Mouse (Mus musculus): ENCODE data around the gene Snapc1.

- TF ChIP-seq POLR2A (IDR thresholded peaks at IDR 0.05; ENCODE audit: insufficient read depth, low read depth, low read length): no peak
- TF ChIP-seq CTCF (IDR thresholded peaks at IDR 0.05): no peak
- TF ChIP-seq EP300 (IDR thresholded peaks at IDR 0.05; ENCODE audit: insufficient read depth, low read depth, low read length): no peak
Measured at GRCm38 (mm10) chr12:73918479-73918878, 45.8 kb upstream of the Snapc1 start.

All from heart, adult 2 months (tissue).